Mouse (Mus musculus) heart, embryonic 12.5 days (tissue): ENCODE results near the gene 2810408A11Rik. TPM values are rescaled to one million over a fixed set of nuclear protein-coding genes. Genes with fewer than 3 reads are reported as not detected.

ENCODE experiments used
- ATAC-seq: fragments of 200-750 bp; cut with Nextera tagmentation; 2 replicates; pipeline ENCODE4 v1.8.0; 2017; ENCODE audit warnings: moderate TSS enrichment, moderate library complexity; ENCODE audit not compliant: insufficient number of reproducible peaks, low FRiP score
- H3K27ac ChIP-seq: fragments of 300-500 bp; sonication (generic); 2 replicates; pipeline ENCODE4 v1.5.1; 2016; ENCODE audit warnings: mild to moderate bottlenecking, moderate library complexity; ENCODE audit not compliant: poor library complexity, severe bottlenecking
- H3K27me3 ChIP-seq: fragments of 300-500 bp; sonication (generic); replicated peaks from 2 replicates; pipeline ENCODE4 v1.6.1; 2016; ENCODE audit warnings: mild to moderate bottlenecking, moderate library complexity
- H3K36me3 ChIP-seq: fragments of 300-500 bp; sonication (generic); 2 replicates; pipeline ENCODE4 v1.6.1; 2016; ENCODE audit warnings: mild to moderate bottlenecking, moderate library complexity
- H3K4me1 ChIP-seq: fragments of 300-500 bp; sonication (generic); replicated peaks from 2 replicates; pipeline ENCODE4 v1.6.1; 2016; ENCODE audit warnings: mild to moderate bottlenecking
- H3K4me2 ChIP-seq: fragments of 300-500 bp; sonication (generic); 2 replicates; pipeline ENCODE4 v1.6.1; 2016; ENCODE audit warnings: mild to moderate bottlenecking, moderate library complexity
- H3K4me3 ChIP-seq: fragments of 300-500 bp; sonication (generic); 2 replicates; pipeline ENCODE4 v1.5.1; 2016; ENCODE audit warnings: mild to moderate bottlenecking
- H3K9ac ChIP-seq: fragments of 300-500 bp; sonication (generic); 2 replicates; pipeline ENCODE4 v1.6.1; 2016; ENCODE audit warnings: mild to moderate bottlenecking, moderate library complexity
- H3K9me3 ChIP-seq: fragments of 300-500 bp; sonication (generic); replicated peaks from 2 replicates; pipeline ENCODE4 v1.6.1; 2016; ENCODE audit warnings: mild to moderate bottlenecking, moderate library complexity
- WGBS: fragments of 180-500 bp; shearing (Covaris S2); methylation state at CpG from one replicate; pipeline ENCODE4 v1.1.7; 2016; 5-methylcytosine and 5-hydroxymethylcytosine counted together
- polyA plus RNA-seq: library from polyadenylated mRNA; unstranded; fragments of >200 nt; fragmentation: Nextera tagmentation; extraction: Ambion mirVana; gene quantifications from 2 replicates; pipeline ENCODE4 v1.2.1, GENCODE M21; 2016

2810408A11Rik gene
- polyA plus RNA-seq, 1 experiment from 2014 or later = 4.7 TPM

GRCm38 (mm10) chr11:69938401-69938979 is 37.7 kb upstream of the 2810408A11Rik start:
- no peak overlapping the region for H3K9ac ChIP-seq
- H3K27me3 ChIP-seq = peaks cover 53% of the 10 kb centered on the region
- H3K27ac ChIP-seq = no peak overlapping the region
- 26% methylated on average over 9 of the region's 9 CpGs for WGBS
- H3K4me2 ChIP-seq = no peak overlapping the region
- no peaks in the 10 kb centered on the region for H3K9me3 ChIP-seq
- H3K36me3 ChIP-seq = peaks cover 15% of the 10 kb centered on the region
- no peak overlapping the region for H3K4me3 ChIP-seq
- no peak for ATAC-seq
- peaks cover 28% of the 10 kb centered on the region for H3K4me1 ChIP-seq

- Histone ChIP-seq H3K36me3 (peaks cover 9% of the 10 kb centered on the region), H3K9ac (0 out of 2 replicates have a peak overlapping the region, but pooled peaks have one; percentile 4), H3K4me1 (peaks cover 28% of the 10 kb centered on the region), H3K27ac (no peak overlapping the region), H3K4me3 (no peak overlapping the region), H3K4me2 (no peak overlapping the region), H3K9me3 (no peaks in the 10 kb centered on the region), H3K27me3 (peaks cover 50% of the 10 kb centered on the region)
- 68% methylated on average over 5 of the region's 5 CpGs for WGBS
- ATAC-seq = no peak
These were observed 37.0 kb upstream of the 2810408A11Rik start for GRCm38 (mm10) chr11:69937834-69938233.

- ATAC-seq = no peak
- peak overlapping the region; percentile 98 for H3K4me2 ChIP-seq
- 0 out of 2 replicates have a peak overlapping the region, but pooled peaks have one; percentile 0 for H3K27ac ChIP-seq
- H3K9me3 ChIP-seq = no peaks in the 10 kb centered on the region
- H3K36me3 ChIP-seq = peaks cover 4% of the 10 kb centered on the region
- peaks cover 28% of the 10 kb centered on the region for H3K4me1 ChIP-seq
- H3K27me3 ChIP-seq = peaks cover 48% of the 10 kb centered on the region
- 42% methylated on average over 3 of the region's 4 CpGs for WGBS
- H3K9ac ChIP-seq = 0 out of 2 replicates have a peak overlapping the region, but pooled peaks have one; percentile 4
- H3K4me3 ChIP-seq = no peak overlapping the region
These were observed 36.6 kb upstream of the 2810408A11Rik start for GRCm38 (mm10) chr11:69937385-69937784.

GRCm38 (mm10) chr11:69936714-69937347 is 36.0 kb upstream of the 2810408A11Rik start:
- H3K36me3 ChIP-seq = no peaks in the 10 kb centered on the region
- 48% methylated on average over 9 of the region's 9 CpGs for WGBS
- H3K27me3 ChIP-seq = peaks cover 48% of the 10 kb centered on the region
- H3K4me3 ChIP-seq = peak overlapping the region; percentile 59
- H3K9ac ChIP-seq = 0 out of 2 replicates have a peak overlapping the region, but pooled peaks have one; percentile 75
- H3K27ac ChIP-seq = 0 out of 2 replicates have a peak overlapping the region, but pooled peaks have one; percentile 0
- no peaks in the 10 kb centered on the region for H3K9me3 ChIP-seq
- H3K4me1 ChIP-seq = peaks cover 28% of the 10 kb centered on the region
- ATAC-seq = no peak
- peak overlapping the region; percentile 98 for H3K4me2 ChIP-seq

GRCm38 (mm10) chr11:69936156-69936555 is 35.4 kb upstream of the 2810408A11Rik start:
- ATAC-seq = 0 out of 2 replicates have a peak, but pooled peaks have one; percentile 4
- Histone ChIP-seq H3K9me3 (no peaks in the 10 kb centered on the region), H3K4me1 (peaks cover 28% of the 10 kb centered on the region), H3K4me3 (peak overlapping the region; percentile 59), H3K27me3 (peaks cover 48% of the 10 kb centered on the region), H3K27ac (no peak overlapping the region), H3K4me2 (peak overlapping the region; percentile 98), H3K36me3 (no peaks in the 10 kb centered on the region), H3K9ac (peak overlapping the region; percentile 75)
- WGBS = 2% methylated on average over 30 of the region's 30 CpGs

GRCm38 (mm10) chr11:69935137-69935879 is 34.5 kb upstream of the 2810408A11Rik start, which contains the start of gene Ybx2:
TSS of gene Ybx2 (plus strand) at chr11:69935796.
- 2% methylated on average over 60 of the region's 62 CpGs for WGBS
- peaks cover 44% of the 10 kb centered on the region for H3K27me3 ChIP-seq

GRCm38 (mm10) chr11:69934681-69935080 is 33.9 kb upstream of the 2810408A11Rik start:
- 14% methylated on average over 6 of the region's 6 CpGs for WGBS
- H3K4me2 ChIP-seq = peak overlapping the region; percentile 59
- H3K36me3 ChIP-seq = no peaks in the 10 kb centered on the region
- no peak for ATAC-seq
- no peak overlapping the region for H3K27ac ChIP-seq
- H3K27me3 ChIP-seq = peaks cover 37% of the 10 kb centered on the region
- peaks cover 28% of the 10 kb centered on the region for H3K4me1 ChIP-seq
- H3K9ac ChIP-seq = no peak overlapping the region
- no peak overlapping the region for H3K4me3 ChIP-seq
- no peaks in the 10 kb centered on the region for H3K9me3 ChIP-seq

More at GRCm38 (mm10) chr11:69935137-69935879, 34.5 kb upstream of the 2810408A11Rik start, which contains the start of gene Ybx2:
- peak within 1 kb of the TSS; percentile 59 for H3K4me3 ChIP-seq
- H3K36me3 ChIP-seq = no peaks in the 10 kb centered on the region
- H3K4me2 ChIP-seq = peak within 1 kb of the TSS; percentile 98
- H3K9me3 ChIP-seq = no peaks in the 10 kb centered on the region
- peak within 1 kb of the TSS; percentile 75 for H3K9ac ChIP-seq
- peak; percentile 94 for ATAC-seq
- peaks cover 28% of the 10 kb centered on the region for H3K4me1 ChIP-seq
- H3K27ac ChIP-seq = no peak within 1 kb of the TSS

- WGBS = under 1% methylated on average over 18 of the region's 18 CpGs
These were observed 33.4 kb upstream of the 2810408A11Rik start for GRCm38 (mm10) chr11:69934169-69934568.

GRCm38 (mm10) chr11:69933066-69933465 is 32.3 kb upstream of the 2810408A11Rik start:
- no peak overlapping the region for H3K9ac ChIP-seq
- no peak for ATAC-seq
- WGBS = 70% methylated on average over 4 of the region's 4 CpGs
- no peak overlapping the region for H3K4me3 ChIP-seq
- no peaks in the 10 kb centered on the region for H3K9me3 ChIP-seq
- H3K36me3 ChIP-seq = no peaks in the 10 kb centered on the region
- peaks cover 21% of the 10 kb centered on the region for H3K27me3 ChIP-seq
- no peak overlapping the region for H3K27ac ChIP-seq
- H3K4me1 ChIP-seq = peaks cover 28% of the 10 kb centered on the region
- H3K4me2 ChIP-seq = no peak overlapping the region

More at GRCm38 (mm10) chr11:69934169-69934568, 33.4 kb upstream of the 2810408A11Rik start:
- H3K36me3 ChIP-seq = no peaks in the 10 kb centered on the region
- H3K9ac ChIP-seq = 0 out of 2 replicates have a peak overlapping the region, but pooled peaks have one; percentile 13
- H3K27me3 ChIP-seq = peaks cover 32% of the 10 kb centered on the region
- H3K4me1 ChIP-seq = peaks cover 28% of the 10 kb centered on the region
- no peaks in the 10 kb centered on the region for H3K9me3 ChIP-seq
- no peak overlapping the region for H3K27ac ChIP-seq
- peak overlapping the region; percentile 59 for H3K4me2 ChIP-seq
- H3K4me3 ChIP-seq = no peak overlapping the region
- peak; percentile 31; the same call in 1 of the 2 replicates for ATAC-seq

- 32% methylated on average over 3 of the region's 3 CpGs for WGBS
- no peak overlapping the region for H3K27ac ChIP-seq
These were observed 31.5 kb upstream of the 2810408A11Rik start for GRCm38 (mm10) chr11:69932254-69932653.

GRCm38 (mm10) chr11:69931769-69932168 is 31.0 kb upstream of the 2810408A11Rik start:
- Histone ChIP-seq H3K27ac (no peak overlapping the region), H3K9ac (no peak overlapping the region), H3K4me1 (peaks cover 16% of the 10 kb centered on the region), H3K36me3 (no peaks in the 10 kb centered on the region), H3K27me3 (peaks cover 8% of the 10 kb centered on the region), H3K9me3 (no peaks in the 10 kb centered on the region), H3K4me2 (no peak overlapping the region), H3K4me3 (no peak overlapping the region)
- no peak for ATAC-seq
- WGBS = 60% methylated on average over 8 of the region's 8 CpGs

More at GRCm38 (mm10) chr11:69932254-69932653, 31.5 kb upstream of the 2810408A11Rik start:
- Histone ChIP-seq H3K36me3 (no peaks in the 10 kb centered on the region), H3K9ac (no peak overlapping the region), H3K9me3 (no peaks in the 10 kb centered on the region), H3K4me1 (peaks cover 21% of the 10 kb centered on the region), H3K4me2 (no peak overlapping the region), H3K4me3 (no peak overlapping the region), H3K27me3 (peaks cover 13% of the 10 kb centered on the region)
- no peak for ATAC-seq
